Mouse (Mus musculus): ENCODE data around the gene Cacna1g. TPM values are rescaled to one million over a fixed set of nuclear protein-coding genes. Genes with fewer than 3 reads are reported as not detected.
A peak's percentile ranks its signal among the peaks of the same experiment; 100 is the strongest.

Gene Cacna1g
- polyA plus RNA-seq, 1 experiment = not detected

- no peak overlapping the region for H3K27ac ChIP-seq (ENCODE audit: insufficient read depth, low read depth, low read length)
- H3K4me3 ChIP-seq (ENCODE audit: insufficient read depth, low read length) = no peak overlapping the region
- TF ChIP-seq POLR2A (IDR thresholded peaks at IDR 0.05; ENCODE audit: borderline replicate concordance, low read depth, low read length) = no peak
- TF ChIP-seq CTCF (IDR thresholded peaks at IDR 0.05; ENCODE audit: low read depth, low read length) = no peak
- no peaks in the 10 kb centered on the region for H3K4me1 ChIP-seq (ENCODE audit: control insufficient read depth, insufficient read depth, low read length)
These were observed 21.4 kb upstream of the Cacna1g start for GRCm38 (mm10) chr11:94495415-94495814.

GRCm38 (mm10) chr11:94491749-94492099 is 17.7 kb upstream of the Cacna1g start:
- Histone ChIP-seq H3K4me1 (ENCODE audit: control insufficient read depth, insufficient read depth, low read length) (no peaks in the 10 kb centered on the region), H3K27ac (ENCODE audit: insufficient read depth, low read depth, low read length) (no peak overlapping the region), H3K4me3 (ENCODE audit: insufficient read depth, low read length) (no peak overlapping the region)
- TF ChIP-seq CTCF (IDR thresholded peaks at IDR 0.05; ENCODE audit: low read depth, low read length) (no peak), POLR2A (IDR thresholded peaks at IDR 0.05; ENCODE audit: borderline replicate concordance, low read depth, low read length) (no peak)

- H3K27ac ChIP-seq (ENCODE audit: insufficient read depth, low read depth, low read length) = no peak overlapping the region
- H3K4me1 ChIP-seq (ENCODE audit: control insufficient read depth, insufficient read depth, low read length) = no peaks in the 10 kb centered on the region
- H3K4me3 ChIP-seq (ENCODE audit: insufficient read depth, low read length) = peak overlapping the region; percentile 47
- TF ChIP-seq CTCF (IDR thresholded peaks at IDR 0.05; ENCODE audit: low read depth, low read length) (no peak), POLR2A (IDR thresholded peaks at IDR 0.05; ENCODE audit: borderline replicate concordance, low read depth, low read length) (no peak)
These were observed 17.2 kb upstream of the Cacna1g start for GRCm38 (mm10) chr11:94491035-94491748.

- Histone ChIP-seq H3K4me3 (ENCODE audit: insufficient read depth, low read length) (no peak overlapping the region), H3K4me1 (ENCODE audit: control insufficient read depth, insufficient read depth, low read length) (no peaks in the 10 kb centered on the region), H3K27ac (ENCODE audit: insufficient read depth, low read depth, low read length) (no peak overlapping the region)
- no peak for TF ChIP-seq CTCF (IDR thresholded peaks at IDR 0.05; ENCODE audit: low read depth, low read length)
- no peak for TF ChIP-seq POLR2A (IDR thresholded peaks at IDR 0.05; ENCODE audit: borderline replicate concordance, low read depth, low read length)
These were observed 15.7 kb upstream of the Cacna1g start for GRCm38 (mm10) chr11:94489745-94490144.

GRCm38 (mm10) chr11:94488767-94489533 is 15.0 kb upstream of the Cacna1g start:
- TF ChIP-seq CTCF (IDR thresholded peaks at IDR 0.05; ENCODE audit: low read depth, low read length) (no peak), POLR2A (IDR thresholded peaks at IDR 0.05; ENCODE audit: borderline replicate concordance, low read depth, low read length) (no peak)
- no peak overlapping the region for H3K27ac ChIP-seq (ENCODE audit: insufficient read depth, low read depth, low read length)
- H3K4me3 ChIP-seq (ENCODE audit: insufficient read depth, low read length) = no peak overlapping the region
- H3K4me1 ChIP-seq (ENCODE audit: control insufficient read depth, insufficient read depth, low read length) = no peaks in the 10 kb centered on the region

- H3K4me1 ChIP-seq (ENCODE audit: control insufficient read depth, insufficient read depth, low read length) = no peaks in the 10 kb centered on the region
- H3K4me3 ChIP-seq (ENCODE audit: insufficient read depth, low read length) = no peak within 1 kb of the TSS
- TF ChIP-seq CTCF (IDR thresholded peaks at IDR 0.05; ENCODE audit: low read depth, low read length) (peak; percentile 95), POLR2A (IDR thresholded peaks at IDR 0.05; ENCODE audit: borderline replicate concordance, low read depth, low read length) (no peak)
- no peak within 1 kb of the TSS for H3K27ac ChIP-seq (ENCODE audit: insufficient read depth, low read depth, low read length)
These were observed 12.0 kb upstream of the Cacna1g start, which contains the start of gene Spata20 for GRCm38 (mm10) chr11:94486001-94486400. Spata20 (minus strand) TSS chr11:94486179.

- no peaks in the 10 kb centered on the region for H3K4me1 ChIP-seq (ENCODE audit: control insufficient read depth, insufficient read depth, low read length)
- H3K27ac ChIP-seq (ENCODE audit: insufficient read depth, low read depth, low read length) = no peak overlapping the region
- no peak overlapping the region for H3K4me3 ChIP-seq (ENCODE audit: insufficient read depth, low read length)
- TF ChIP-seq CTCF (IDR thresholded peaks at IDR 0.05; ENCODE audit: low read depth, low read length) (no peak), POLR2A (IDR thresholded peaks at IDR 0.05; ENCODE audit: borderline replicate concordance, low read depth, low read length) (no peak)
These were observed 11.2 kb upstream of the Cacna1g start for GRCm38 (mm10) chr11:94485223-94485622.

GRCm38 (mm10) chr11:94484636-94485035 is 10.6 kb upstream of the Cacna1g start:
- Histone ChIP-seq H3K4me1 (ENCODE audit: control insufficient read depth, insufficient read depth, low read length) (no peaks in the 10 kb centered on the region), H3K4me3 (ENCODE audit: insufficient read depth, low read length) (no peak overlapping the region), H3K27ac (ENCODE audit: insufficient read depth, low read depth, low read length) (no peak overlapping the region)
- no peak for TF ChIP-seq POLR2A (IDR thresholded peaks at IDR 0.05; ENCODE audit: borderline replicate concordance, low read depth, low read length)
- TF ChIP-seq CTCF (IDR thresholded peaks at IDR 0.05; ENCODE audit: low read depth, low read length) = no peak

- TF ChIP-seq POLR2A (IDR thresholded peaks at IDR 0.05; ENCODE audit: borderline replicate concordance, low read depth, low read length) (no peak), CTCF (IDR thresholded peaks at IDR 0.05; ENCODE audit: low read depth, low read length) (no peak)
- H3K4me3 ChIP-seq (ENCODE audit: insufficient read depth, low read length) = no peak overlapping the region
- H3K4me1 ChIP-seq (ENCODE audit: control insufficient read depth, insufficient read depth, low read length) = no peaks in the 10 kb centered on the region
- H3K27ac ChIP-seq (ENCODE audit: insufficient read depth, low read depth, low read length) = no peak overlapping the region
These were observed 9.9 kb upstream of the Cacna1g start for GRCm38 (mm10) chr11:94483921-94484320.

- H3K4me3 ChIP-seq (ENCODE audit: insufficient read depth, low read length) = no peak overlapping the region
- no peak overlapping the region for H3K27ac ChIP-seq (ENCODE audit: insufficient read depth, low read depth, low read length)
- H3K4me1 ChIP-seq (ENCODE audit: control insufficient read depth, insufficient read depth, low read length) = no peaks in the 10 kb centered on the region
- TF ChIP-seq CTCF (IDR thresholded peaks at IDR 0.05; ENCODE audit: low read depth, low read length) = no peak
- TF ChIP-seq POLR2A (IDR thresholded peaks at IDR 0.05; ENCODE audit: borderline replicate concordance, low read depth, low read length) = no peak
These were observed 9.4 kb upstream of the Cacna1g start for GRCm38 (mm10) chr11:94483436-94483835.

Measured in bone marrow macrophage, adult 2 months (primary cell).